Mouse (Mus musculus): ENCODE measurements around the gene Lsm4.

Gene Lsm4

GRCm38 (mm10) chr8:70680039-70680438, 7.0 kb downstream of the Lsm4 start:
- WGBS: 70% methylated on average over 3 of the region's 3 CpGs

GRCm38 (mm10) chr8:70681410-70681809, 8.4 kb downstream of the Lsm4 start:
- WGBS: 77% methylated on average over 3 of the region's 3 CpGs

- WGBS: 4% methylated on average over 19 of the region's 19 CpGs
These were observed 9.1 kb downstream of the Lsm4 start for GRCm38 (mm10) chr8:70682193-70682592.

GRCm38 (mm10) chr8:70682692-70683091, 9.6 kb downstream of the Lsm4 start:
- 78% methylated on average over 3 of the region's 3 CpGs for WGBS

- WGBS: 26% methylated on average over 7 of the region's 7 CpGs
These were observed 11.2 kb downstream of the Lsm4 start for GRCm38 (mm10) chr8:70684291-70684690.

GRCm38 (mm10) chr8:70687576-70687975, 14.5 kb downstream of the Lsm4 start:
- 71% methylated on average over 8 of the region's 8 CpGs for WGBS

- 91% methylated on average over 3 of the region's 3 CpGs for WGBS
These were observed 15.1 kb downstream of the Lsm4 start for GRCm38 (mm10) chr8:70688136-70688535.

- 62% methylated on average over 5 of the region's 5 CpGs for WGBS
These were observed 16.9 kb downstream of the Lsm4 start for GRCm38 (mm10) chr8:70689892-70690390.

GRCm38 (mm10) chr8:70691230-70691629, 18.2 kb downstream of the Lsm4 start:
- 85% methylated on average over 4 of the region's 4 CpGs for WGBS

GRCm38 (mm10) chr8:70691727-70692231, 18.7 kb downstream of the Lsm4 start:
- 4% methylated on average over 20 of the region's 20 CpGs for WGBS

- 69% methylated on average over 5 of the region's 5 CpGs for WGBS
These were observed 20.6 kb downstream of the Lsm4 start for GRCm38 (mm10) chr8:70693636-70694035.

- 61% methylated on average over 32 of the region's 32 CpGs for WGBS
These were observed 22.4 kb downstream of the Lsm4 start for GRCm38 (mm10) chr8:70695318-70696018.

GRCm38 (mm10) chr8:70696019-70696885, 23.2 kb downstream of the Lsm4 start:
- WGBS: 11% methylated on average over 31 of the region's 31 CpGs

- 52% methylated on average over 4 of the region's 4 CpGs for WGBS
These were observed 23.9 kb downstream of the Lsm4 start for GRCm38 (mm10) chr8:70696946-70697345.

- WGBS: 71% methylated on average over 12 of the region's 12 CpGs
These were observed 24.6 kb downstream of the Lsm4 start for GRCm38 (mm10) chr8:70697366-70698250.

- 1% methylated on average over 69 of the region's 69 CpGs for WGBS
These were observed 25.5 kb downstream of the Lsm4 start, which contains the start of gene Jund for GRCm38 (mm10) chr8:70698310-70699109. Gene Jund, plus strand, starts transcription at chr8:70698949.

- WGBS: under 1% methylated on average over 82 of the region's 89 CpGs
These were observed 26.2 kb downstream of the Lsm4 start for GRCm38 (mm10) chr8:70699116-70699833.

GRCm38 (mm10) chr8:70699834-70700554, 26.9 kb downstream of the Lsm4 start:
- under 1% methylated on average over 59 of the region's 59 CpGs for WGBS

- 1% methylated on average over 20 of the region's 20 CpGs for WGBS
These were observed 27.5 kb downstream of the Lsm4 start for GRCm38 (mm10) chr8:70700555-70700922.
